Mouse (Mus musculus): ENCODE measurements around the gene Pih1d1. TPM values are rescaled to one million over a fixed set of nuclear protein-coding genes. Genes with fewer than 3 reads are reported as not detected.

Gene Pih1d1
- total RNA-seq, 2 experiments from 2014 or later, result 58.5 to 67.0 TPM

DNA sequence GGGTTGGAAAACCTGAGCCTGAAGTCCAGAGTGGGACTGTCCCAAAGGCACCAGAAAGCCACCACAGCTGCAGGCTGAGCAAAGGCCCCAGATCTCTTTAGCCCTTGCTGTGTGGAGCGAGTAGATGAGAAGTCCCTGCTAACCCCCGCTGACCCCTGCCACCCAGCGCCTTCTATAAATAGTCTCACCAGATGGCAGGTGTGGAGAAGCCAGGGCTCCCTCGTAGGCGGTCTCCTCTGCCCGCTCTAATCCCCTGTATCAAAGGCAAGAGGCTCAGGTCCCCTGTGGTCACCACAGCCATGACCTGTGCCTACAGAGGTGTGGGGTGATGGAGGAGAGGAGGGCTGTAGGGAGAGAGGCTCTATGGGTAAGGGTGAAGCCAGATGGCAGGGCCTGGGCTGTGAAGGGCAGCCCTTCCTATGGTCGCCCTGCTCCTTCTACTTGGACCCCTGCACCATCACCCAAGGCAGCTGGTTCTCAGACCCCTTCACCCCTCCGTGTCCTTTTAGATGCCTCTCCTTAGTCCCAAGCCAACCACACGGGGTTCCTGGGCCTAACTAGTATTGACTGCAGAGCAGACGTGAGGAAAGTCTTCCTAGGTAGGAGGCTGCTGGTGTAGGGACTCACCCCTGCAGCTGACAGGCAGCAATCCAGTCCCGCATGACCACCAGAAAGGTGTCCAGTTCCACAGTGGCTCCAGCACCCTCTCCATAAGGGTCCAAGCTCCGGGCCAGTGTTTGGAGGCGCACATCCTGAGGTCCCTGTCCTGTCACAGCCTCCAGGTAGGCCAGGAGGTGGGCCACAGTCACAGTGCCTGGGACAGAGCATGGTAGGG is 41.5 kb downstream of the Pih1d1 start:
- DNase-seq, result no peak

DNA sequence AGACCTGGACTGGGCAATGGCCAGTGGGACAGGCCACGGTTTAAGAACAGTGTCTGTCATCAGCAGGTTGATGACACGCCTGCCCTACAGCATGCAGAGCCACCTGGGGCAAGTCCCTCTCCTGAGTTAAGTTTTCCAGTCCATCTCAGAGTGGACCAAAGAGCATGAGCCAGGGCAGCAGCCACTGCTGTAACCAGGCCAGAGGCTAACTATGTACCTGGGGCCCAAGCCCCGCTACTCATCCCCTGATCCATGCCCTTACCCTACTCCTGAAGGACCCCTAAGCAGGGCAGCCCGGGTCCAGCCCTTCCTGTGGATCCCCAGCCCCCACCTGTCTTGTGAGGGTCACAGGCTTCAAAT is 42.1 kb downstream of the Pih1d1 start:
- no peak for DNase-seq

DNA sequence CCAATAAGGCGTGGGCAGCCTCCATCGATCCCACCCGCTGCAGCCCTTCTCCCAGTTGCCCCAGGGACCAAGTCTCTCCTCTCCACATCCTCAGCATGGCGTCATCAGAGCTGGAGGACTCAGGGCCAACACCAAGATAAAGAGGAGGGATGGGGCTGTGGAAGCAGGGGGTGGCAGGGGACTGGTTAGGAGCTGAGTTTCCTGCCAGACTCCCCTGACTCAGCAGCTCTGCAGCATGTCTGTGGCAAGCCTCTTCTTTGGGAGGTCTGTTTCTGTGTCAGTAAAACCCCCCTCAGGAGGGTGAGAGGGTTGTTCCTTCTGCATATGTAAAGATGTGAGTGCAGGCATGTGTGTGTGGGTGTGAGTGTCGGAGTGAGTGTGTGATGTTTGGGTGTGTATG is 42.9 kb downstream of the Pih1d1 start:
- DNase-seq, result no peak

DNA sequence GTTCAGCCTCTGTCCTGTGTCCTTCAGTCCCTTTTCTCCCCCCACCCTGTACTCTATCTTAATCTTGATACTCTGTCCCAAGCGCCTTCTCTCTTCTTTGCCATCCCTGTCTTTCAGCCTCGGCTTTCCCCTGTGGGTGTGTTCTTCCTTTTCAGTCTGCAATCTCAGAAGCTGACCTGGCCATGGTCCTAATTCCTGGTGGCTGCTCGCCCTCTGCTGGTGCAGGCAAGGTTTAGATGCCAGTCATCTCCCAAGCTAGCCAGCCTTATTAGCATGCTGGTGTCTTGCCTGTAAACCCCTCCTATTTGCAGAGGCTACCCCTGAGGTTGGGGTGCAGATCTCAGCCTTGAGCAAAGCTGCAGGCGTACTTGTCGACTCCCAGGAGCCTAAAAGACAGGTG is 44.3 kb downstream of the Pih1d1 start:
- peak; percentile 85 for DNase-seq

DNA sequence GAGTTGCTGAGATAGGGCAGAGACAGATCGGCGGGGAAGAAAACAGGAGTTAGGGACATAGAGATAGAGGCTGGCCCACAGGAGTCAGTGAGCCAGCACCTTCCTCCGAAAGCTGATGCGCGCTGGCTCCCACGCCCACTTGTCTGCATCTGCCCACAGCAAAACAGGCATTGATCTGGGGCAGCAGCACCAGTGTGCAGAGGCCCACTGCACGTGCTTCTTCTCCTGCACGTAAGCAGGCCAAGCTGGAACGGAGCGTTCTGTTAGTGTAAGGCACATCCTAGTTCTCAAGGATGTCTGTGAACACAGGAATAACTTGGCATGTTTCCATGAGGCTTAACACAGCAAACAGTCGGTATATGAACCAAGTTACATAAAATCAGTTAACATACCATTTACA is 44.9 kb downstream of the Pih1d1 start:
- DNase-seq, result no peak

DNA sequence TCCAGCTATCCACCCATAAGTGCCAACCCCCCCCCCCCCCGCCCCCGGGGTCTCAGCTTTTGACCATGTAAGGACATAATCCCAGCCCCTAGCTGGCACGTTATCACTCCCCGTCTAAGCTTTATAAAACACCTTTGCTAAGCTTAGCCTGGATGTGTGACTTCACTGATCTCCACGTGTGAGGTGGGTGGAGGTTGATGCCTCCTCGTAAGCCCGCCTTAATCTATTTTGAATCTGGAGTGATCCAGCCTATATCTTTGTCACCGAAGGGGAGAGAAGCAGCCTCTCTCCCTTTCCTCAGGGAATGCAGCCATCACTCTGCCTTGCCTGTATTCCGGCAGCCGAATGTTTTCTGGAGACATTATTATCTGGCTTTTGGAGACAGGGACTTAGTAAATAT is 48.6 kb downstream of the Pih1d1 start:
- DNase-seq, result no peak

DNA sequence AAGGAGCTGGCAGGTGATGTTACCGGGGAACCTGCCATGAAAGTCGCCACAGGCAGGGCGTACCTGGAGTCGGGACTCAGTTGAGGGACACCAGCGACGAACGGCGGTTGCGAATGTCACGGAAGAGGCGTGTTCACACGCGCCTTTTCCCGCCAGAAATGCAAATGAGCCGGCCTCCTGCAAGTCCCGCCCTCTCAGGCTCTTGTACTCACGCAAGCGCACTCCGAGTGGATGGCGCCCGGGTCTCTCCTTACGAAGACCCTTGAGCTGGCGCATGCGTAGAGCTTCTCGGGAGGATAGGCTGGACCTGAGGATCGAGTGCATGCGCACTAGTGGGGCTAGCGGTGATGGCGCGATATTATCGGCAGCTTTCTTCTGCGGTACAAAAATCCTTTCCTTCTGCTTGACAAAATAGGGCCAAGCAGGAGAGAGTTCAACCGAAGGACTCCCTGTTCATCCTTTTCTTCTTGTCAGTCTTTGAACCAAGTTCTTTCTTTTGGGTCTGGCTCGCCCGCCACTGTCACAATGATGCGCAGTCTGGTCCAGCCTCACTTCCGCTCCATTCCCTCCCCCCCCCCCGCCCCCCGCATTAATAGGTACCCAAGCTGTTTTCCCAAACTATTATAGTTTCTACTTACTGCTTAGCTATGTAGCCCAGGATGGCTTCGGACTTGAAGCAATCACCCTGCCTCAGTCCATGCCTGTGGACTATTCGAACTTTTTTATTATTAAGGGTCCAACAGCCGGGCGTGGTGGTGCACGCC is 50.5 kb downstream of the Pih1d1 start, which contains the start of gene Ccdc155:
TSS of gene Ccdc155 (minus strand) at position 513 of the 764 bp plus-strand sequence.
- DNase-seq, result peak; percentile 91

DNA sequence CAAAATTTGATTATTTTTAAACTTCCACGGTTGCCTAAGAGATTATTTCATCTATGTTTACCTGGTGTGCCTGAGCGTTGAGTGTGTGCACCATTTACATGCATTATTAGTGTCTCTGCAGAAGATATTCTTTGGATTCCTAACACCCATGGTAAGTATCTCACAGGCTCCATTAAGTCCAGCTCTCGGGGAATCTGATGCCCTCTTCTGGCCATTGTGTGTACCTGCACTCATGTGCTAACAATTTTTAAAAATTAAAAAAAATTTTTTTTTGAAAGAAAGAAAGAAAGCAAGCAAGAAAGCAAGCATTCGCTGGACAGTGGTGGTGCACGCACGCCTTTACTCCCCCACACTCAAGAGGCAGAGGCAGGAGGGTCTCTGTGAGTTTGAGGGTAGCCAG is 54.2 kb downstream of the Pih1d1 start:
- DNase-seq, result no peak

Small RNAs within 50 kb of the gene (microRNA-seq; reads per million reads assigned to microRNA genes)
- 221 to 331 reads per million in 2 experiments for gene Mir150
- 9.6 to 13.5 reads per million in 2 experiments for gene Mir5121
- 0 reads per million in 2 experiments for gene Mir7055

Other genes starting within 250 kb of the Pih1d1 start
- gene Ap2a1, start 224.8 kb upstream of the Pih1d1 start, total RNA-seq (2021), result 10 to 100 TPM; 96.9 to 99.4 TPM
- gene Tsks, start 211.1 kb upstream of the Pih1d1 start, total RNA-seq (2021), result not detected
- 1 to 10 TPM; 4.4 to 5.1 TPM for gene Cpt1c, start 179.5 kb upstream of the Pih1d1 start, total RNA-seq (2021)
- 100 to 1,000 TPM; 306 to 324 TPM for gene Prmt1, start 167.7 kb upstream of the Pih1d1 start, total RNA-seq (2021)
- 10 to 100 TPM; 42.0 to 43.0 TPM for gene Irf3, start 156.7 kb upstream of the Pih1d1 start, total RNA-seq (2021)
- gene Bcl2l12, start 155.6 kb upstream of the Pih1d1 start, total RNA-seq (2021), result 10 to 100 TPM; 21.7 to 25.2 TPM
- gene Scaf1, start 137.9 kb upstream of the Pih1d1 start, total RNA-seq (2021), result 10 to 100 TPM; 78.5 to 80.3 TPM
- 10 to 100 TPM; 71.2 to 73.4 TPM for gene Rras, start 136.3 kb upstream of the Pih1d1 start, total RNA-seq (2021)
- 10 to 100 TPM; 35.4 to 36.7 TPM for gene Prr12, start 101.4 kb upstream of the Pih1d1 start, total RNA-seq (2021)
- 10 to 100 TPM; 31.7 to 34.6 TPM for gene Nosip, start 91.9 kb upstream of the Pih1d1 start, total RNA-seq (2021)
- 10 to 100 TPM in 1 of 2 experiments, 1 to 10 TPM in 1; 9.5 to 10.2 TPM for gene Prrg2, start 91.6 kb upstream of the Pih1d1 start, total RNA-seq (2021)
- 10 to 100 TPM; 88.0 to 90.9 TPM for gene Rcn3, start 62.1 kb upstream of the Pih1d1 start, total RNA-seq (2021)
- gene Fcgrt, start 50.5 kb upstream of the Pih1d1 start, total RNA-seq (2021), result 10 to 100 TPM; 35.3 to 41.1 TPM
- 100 to 1,000 TPM; 846 to 864 TPM for gene Rps11, start 29.9 kb upstream of the Pih1d1 start, total RNA-seq (2021)
- 1,000 to 10,000 TPM; 1,039 to 1,207 TPM for gene Rpl13a, start 25.5 kb upstream of the Pih1d1 start, total RNA-seq (2021)
- not detected for gene Gm45713, start 18.1 kb upstream of the Pih1d1 start, total RNA-seq (2021)
- 1 to 10 TPM; 1.5 to 2.1 TPM for gene Flt3l, start 17.9 kb upstream of the Pih1d1 start, total RNA-seq (2021)
- 10 to 100 TPM; 44.8 to 53.8 TPM for gene Aldh16a1, start 281 bp downstream of the Pih1d1 start, total RNA-seq (2021)
- gene Slc17a7, start 9.6 kb downstream of the Pih1d1 start, total RNA-seq (2021), result 10 to 100 TPM in 1 of 2 experiments, 1 to 10 TPM in 1; 9.1 to 12.4 TPM
- gene Gfy, start 25.3 kb downstream of the Pih1d1 start, total RNA-seq (2021), result not detected
- gene Pth2, start 26.7 kb downstream of the Pih1d1 start, total RNA-seq (2021), result not detected
- gene Ccdc155, start 50.6 kb downstream of the Pih1d1 start, total RNA-seq (2021), result under 1 TPM in 1 of 2 experiments, not detected in 1; 0.25 TPM
- not detected for gene Dkkl1, start 57.8 kb downstream of the Pih1d1 start, total RNA-seq (2021)
- gene Tead2, start 61.5 kb downstream of the Pih1d1 start, total RNA-seq (2021), result 10 to 100 TPM; 66.4 to 69.4 TPM
- gene Cd37, start 84.8 kb downstream of the Pih1d1 start, total RNA-seq (2021), result 1 to 10 TPM; 2.1 to 3.6 TPM
- gene Slc6a16, start 86.8 kb downstream of the Pih1d1 start, total RNA-seq (2021), result under 1 TPM in 1 of 2 experiments, not detected in 1; 0.18 TPM
- not detected for gene Slc6a21, start 123.2 kb downstream of the Pih1d1 start, total RNA-seq (2021)
- gene Trpm4, start 179.5 kb downstream of the Pih1d1 start, total RNA-seq (2021), result 10 to 100 TPM; 26.2 to 29.2 TPM
- gene Hrc, start 181.0 kb downstream of the Pih1d1 start, total RNA-seq (2021), result 100 to 1,000 TPM; 182 to 202 TPM
- under 1 TPM; 0.26 to 0.34 TPM for gene Ppfia3, start 212.7 kb downstream of the Pih1d1 start, total RNA-seq (2021)
- 1 to 10 TPM; 1.5 to 2.4 TPM for gene Lin7b, start 216.3 kb downstream of the Pih1d1 start, total RNA-seq (2021)
- gene Snrnp70, start 241.4 kb downstream of the Pih1d1 start, total RNA-seq (2021), result 100 to 1,000 TPM; 203 to 223 TPM

All from heart, postnatal 4 days (tissue).